Mouse (Mus musculus): ENCODE measurements at regions not wholly inside any gene's neighbourhood (a gene's known extent, or its start where the extent isn't known, plus 50 kb on each side); places are given as distances from the start of the nearest gene placed in this dataset.

DNA sequence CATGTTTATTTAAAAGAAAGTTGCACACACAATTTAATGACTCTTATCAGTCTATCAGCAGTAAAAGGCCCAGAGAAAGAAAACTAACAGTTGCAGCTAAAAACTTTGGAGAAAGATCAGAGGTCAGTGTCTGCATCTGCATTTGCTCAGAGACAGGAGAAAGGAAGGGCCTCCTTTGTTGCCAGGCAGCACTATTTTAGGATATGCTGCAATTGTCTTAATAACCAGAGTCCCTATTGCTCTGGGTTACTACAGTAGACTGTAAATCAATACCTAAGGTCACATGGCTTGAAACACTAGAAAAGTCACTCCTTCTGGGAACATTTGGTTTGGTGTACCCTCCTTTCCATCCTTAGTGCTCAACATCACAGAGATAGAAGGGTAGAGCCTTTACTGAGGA lies 175.7 kb downstream of the Hdgfl1 start:
- TF ChIP-seq CTCF (IDR thresholded peaks at IDR 0.05; ENCODE audit: control insufficient read depth, insufficient read depth, insufficient replicate concordance, low read depth, low read length): no peak
- no peak for TF ChIP-seq POLR2A (IDR thresholded peaks at IDR 0.05; ENCODE audit: control insufficient read depth, low read depth, low read length)
- H3K4me1 ChIP-seq (ENCODE audit: control insufficient read depth, insufficient read depth, low read length): no peaks in the 10 kb centered on the region
- H3K27ac ChIP-seq (ENCODE audit: control insufficient read depth, insufficient read depth, low read depth, low read length): no peak overlapping the region
- no peaks in the 10 kb centered on the region for H3K27me3 ChIP-seq (ENCODE audit: control insufficient read depth, insufficient read depth, low read length)
- no peak overlapping the region for H3K4me3 ChIP-seq (ENCODE audit: control insufficient read depth, low read depth, low read length)
- H3K36me3 ChIP-seq (ENCODE audit: control insufficient read depth, insufficient read depth, low read length): no peaks in the 10 kb centered on the region

DNA sequence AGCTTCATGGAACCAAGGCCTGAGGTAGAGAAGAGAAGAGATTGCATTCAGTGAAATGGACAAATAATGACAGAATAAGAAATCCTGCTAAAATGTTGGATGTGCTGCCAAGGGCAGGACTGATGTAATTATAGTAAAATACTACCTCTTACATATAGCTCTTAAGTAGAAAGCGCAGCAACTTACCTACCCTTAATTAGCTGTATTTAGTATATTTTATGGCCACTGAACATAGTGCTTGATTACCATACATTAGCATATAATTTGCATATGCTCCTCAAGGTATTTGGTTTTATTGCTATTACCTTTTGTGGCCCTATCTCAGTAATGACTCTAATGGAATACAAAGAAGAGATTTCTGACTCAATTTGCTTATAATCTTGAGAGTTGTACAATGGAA lies 176.2 kb downstream of the Hdgfl1 start:
- Histone ChIP-seq H3K4me1 (ENCODE audit: control insufficient read depth, insufficient read depth, low read length) (no peaks in the 10 kb centered on the region), H3K4me3 (ENCODE audit: control insufficient read depth, low read depth, low read length) (no peak overlapping the region), H3K27me3 (ENCODE audit: control insufficient read depth, insufficient read depth, low read length) (no peaks in the 10 kb centered on the region), H3K36me3 (ENCODE audit: control insufficient read depth, insufficient read depth, low read length) (no peaks in the 10 kb centered on the region), H3K27ac (ENCODE audit: control insufficient read depth, insufficient read depth, low read depth, low read length) (no peak overlapping the region)
- TF ChIP-seq POLR2A (IDR thresholded peaks at IDR 0.05; ENCODE audit: control insufficient read depth, low read depth, low read length): no peak
- no peak for TF ChIP-seq CTCF (IDR thresholded peaks at IDR 0.05; ENCODE audit: control insufficient read depth, insufficient read depth, insufficient replicate concordance, low read depth, low read length)

DNA sequence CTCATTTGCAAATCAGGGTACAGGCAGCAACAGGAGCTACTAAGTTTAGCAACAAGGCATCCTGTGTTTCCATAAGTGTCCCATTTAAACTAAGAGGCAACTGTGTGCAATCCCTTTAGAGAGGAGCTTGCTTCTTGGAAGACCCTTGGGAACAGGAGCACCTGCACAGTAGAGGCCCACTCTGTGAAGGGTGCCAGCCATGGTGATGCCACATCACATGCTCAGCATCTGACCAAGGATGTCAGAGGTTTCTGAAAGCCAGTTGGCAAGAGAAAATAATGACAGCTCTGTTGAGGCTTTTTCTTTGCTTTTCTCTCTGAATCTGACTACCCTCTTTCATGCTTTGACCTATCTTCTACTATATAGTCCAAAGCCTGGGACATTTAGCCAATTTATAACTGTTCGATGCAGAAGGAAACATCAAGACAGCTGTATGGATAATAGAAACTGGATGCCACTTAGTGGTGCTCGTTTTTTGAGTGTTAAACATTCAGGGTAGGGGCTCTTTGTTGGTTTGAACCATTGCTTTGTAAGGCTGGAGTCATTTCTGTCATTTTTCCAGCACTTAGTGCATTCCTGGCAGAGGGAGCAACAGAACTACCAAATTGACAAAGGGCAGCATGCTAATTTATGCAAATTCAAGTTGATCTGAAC lies 193.9 kb downstream of the Hdgfl1 start:
- Histone ChIP-seq H3K27me3 (ENCODE audit: control insufficient read depth, insufficient read depth, low read length) (no peaks in the 10 kb centered on the region), H3K4me3 (ENCODE audit: control insufficient read depth, low read depth, low read length) (no peak overlapping the region), H3K4me1 (ENCODE audit: control insufficient read depth, insufficient read depth, low read length) (no peaks in the 10 kb centered on the region; the same call in 1 of the 2 replicates), H3K36me3 (ENCODE audit: control insufficient read depth, insufficient read depth, low read length) (no peaks in the 10 kb centered on the region), H3K27ac (ENCODE audit: control insufficient read depth, insufficient read depth, low read depth, low read length) (no peak overlapping the region)
- no peak for TF ChIP-seq POLR2A (IDR thresholded peaks at IDR 0.05; ENCODE audit: control insufficient read depth, low read depth, low read length)
- TF ChIP-seq CTCF (IDR thresholded peaks at IDR 0.05; ENCODE audit: control insufficient read depth, insufficient read depth, insufficient replicate concordance, low read depth, low read length): no peak

DNA sequence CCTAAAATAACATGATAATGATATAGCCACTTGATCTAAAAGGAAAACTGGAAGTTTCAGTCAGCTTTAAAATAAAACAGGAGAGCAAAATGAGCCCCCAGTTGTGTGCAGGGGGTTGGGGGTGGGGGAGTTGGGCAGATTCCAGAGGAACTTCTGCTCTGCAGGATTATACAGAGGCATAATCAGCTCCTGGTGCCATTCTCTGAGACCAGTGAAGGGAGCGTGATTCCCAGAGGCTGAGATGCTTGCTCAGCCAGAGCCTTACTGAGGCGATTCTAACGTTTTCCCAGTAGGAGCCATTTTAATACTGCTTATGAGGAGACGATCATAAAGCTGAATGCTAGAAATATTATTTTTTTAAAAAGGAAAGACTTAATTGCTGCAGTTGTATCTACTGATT lies 200.5 kb downstream of the Hdgfl1 start:
- Histone ChIP-seq H3K4me3 (ENCODE audit: control insufficient read depth, low read depth, low read length) (no peak overlapping the region), H3K27me3 (ENCODE audit: control insufficient read depth, insufficient read depth, low read length) (no peaks in the 10 kb centered on the region), H3K4me1 (ENCODE audit: control insufficient read depth, insufficient read depth, low read length) (no peaks in the 10 kb centered on the region; the same call in 1 of the 2 replicates), H3K36me3 (ENCODE audit: control insufficient read depth, insufficient read depth, low read length) (no peaks in the 10 kb centered on the region), H3K27ac (ENCODE audit: control insufficient read depth, insufficient read depth, low read depth, low read length) (no peak overlapping the region)
- TF ChIP-seq CTCF (IDR thresholded peaks at IDR 0.05; ENCODE audit: control insufficient read depth, insufficient read depth, insufficient replicate concordance, low read depth, low read length) (no peak), POLR2A (IDR thresholded peaks at IDR 0.05; ENCODE audit: control insufficient read depth, low read depth, low read length) (no peak)

DNA sequence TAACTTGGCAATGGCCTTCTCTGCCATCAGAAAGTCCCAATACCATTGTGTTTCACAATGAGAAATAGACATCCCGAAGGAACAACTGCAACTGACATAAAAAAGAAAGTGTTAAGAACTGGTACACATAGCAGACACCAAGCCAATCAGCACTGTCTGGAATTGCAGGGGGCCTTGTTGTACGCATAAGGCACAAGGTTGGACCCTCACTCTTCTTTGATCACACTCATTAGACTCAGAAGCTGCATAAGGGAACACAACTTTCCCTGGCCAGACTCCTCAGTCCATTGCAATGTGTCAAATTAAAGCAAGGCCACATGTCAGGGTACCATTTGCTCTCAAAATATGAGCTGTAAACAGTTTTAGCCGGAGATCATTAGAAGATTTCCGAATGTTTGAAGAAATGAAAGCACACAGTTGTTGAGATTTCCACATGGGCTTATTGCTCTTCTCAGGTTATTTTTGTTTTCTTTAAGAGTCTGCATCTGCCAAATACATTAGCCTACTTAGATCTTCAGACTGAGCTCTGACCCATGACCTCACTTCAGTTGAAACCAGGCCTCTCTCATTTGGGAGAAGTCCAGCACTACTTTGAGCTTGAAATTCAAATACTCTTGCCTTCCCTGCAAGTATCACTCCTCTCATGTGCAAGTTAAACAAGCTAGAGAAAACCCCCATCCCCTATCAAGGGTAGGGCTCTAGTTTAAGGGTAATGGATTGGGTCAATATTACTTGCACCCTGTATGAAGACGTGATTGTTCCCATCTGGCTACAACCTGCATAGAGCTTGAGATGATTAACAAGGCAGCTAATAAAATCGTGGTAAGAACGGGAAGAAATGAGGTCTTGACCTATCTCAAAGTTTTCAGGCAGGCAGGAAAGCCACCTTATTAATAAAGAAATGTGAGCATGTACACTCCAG lies 204.8 kb downstream of the Hdgfl1 start:
- no peak overlapping the region for H3K27ac ChIP-seq (ENCODE audit: control insufficient read depth, insufficient read depth, low read depth, low read length)
- H3K27me3 ChIP-seq (ENCODE audit: control insufficient read depth, insufficient read depth, low read length): no peaks in the 10 kb centered on the region
- H3K36me3 ChIP-seq (ENCODE audit: control insufficient read depth, insufficient read depth, low read length): no peaks in the 10 kb centered on the region
- TF ChIP-seq CTCF (IDR thresholded peaks at IDR 0.05; ENCODE audit: control insufficient read depth, insufficient read depth, insufficient replicate concordance, low read depth, low read length) (no peak), POLR2A (IDR thresholded peaks at IDR 0.05; ENCODE audit: control insufficient read depth, low read depth, low read length) (no peak)
- H3K4me1 ChIP-seq (ENCODE audit: control insufficient read depth, insufficient read depth, low read length): no peaks in the 10 kb centered on the region
- no peak overlapping the region for H3K4me3 ChIP-seq (ENCODE audit: control insufficient read depth, low read depth, low read length)

DNA sequence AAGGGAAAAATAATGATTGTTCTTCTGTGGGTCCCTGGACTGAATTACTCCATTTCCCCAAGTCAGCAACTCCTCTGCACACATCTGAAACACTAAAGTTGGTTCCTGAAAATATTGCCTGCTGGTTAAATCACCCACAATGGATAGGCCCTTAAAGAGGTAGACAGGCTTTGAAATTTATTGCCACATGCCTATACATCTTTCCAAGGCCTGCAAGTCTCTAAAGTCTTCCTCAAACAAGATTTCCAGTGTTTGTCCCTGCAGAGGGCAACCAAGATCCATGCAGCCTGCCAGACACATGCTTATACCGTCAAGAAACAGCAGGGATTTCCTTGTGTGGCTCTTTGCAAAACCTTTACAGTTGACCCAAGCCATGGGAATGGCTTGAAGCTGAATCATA lies 211.6 kb downstream of the Hdgfl1 start:
- H3K4me1 ChIP-seq (ENCODE audit: control insufficient read depth, insufficient read depth, low read length): no peaks in the 10 kb centered on the region
- no peak overlapping the region for H3K4me3 ChIP-seq (ENCODE audit: control insufficient read depth, low read depth, low read length)
- H3K27ac ChIP-seq (ENCODE audit: control insufficient read depth, insufficient read depth, low read depth, low read length): no peak overlapping the region
- no peaks in the 10 kb centered on the region for H3K36me3 ChIP-seq (ENCODE audit: control insufficient read depth, insufficient read depth, low read length)
- no peak for TF ChIP-seq POLR2A (IDR thresholded peaks at IDR 0.05; ENCODE audit: control insufficient read depth, low read depth, low read length)
- TF ChIP-seq CTCF (IDR thresholded peaks at IDR 0.05; ENCODE audit: control insufficient read depth, insufficient read depth, insufficient replicate concordance, low read depth, low read length): no peak
- H3K27me3 ChIP-seq (ENCODE audit: control insufficient read depth, insufficient read depth, low read length): no peaks in the 10 kb centered on the region

DNA sequence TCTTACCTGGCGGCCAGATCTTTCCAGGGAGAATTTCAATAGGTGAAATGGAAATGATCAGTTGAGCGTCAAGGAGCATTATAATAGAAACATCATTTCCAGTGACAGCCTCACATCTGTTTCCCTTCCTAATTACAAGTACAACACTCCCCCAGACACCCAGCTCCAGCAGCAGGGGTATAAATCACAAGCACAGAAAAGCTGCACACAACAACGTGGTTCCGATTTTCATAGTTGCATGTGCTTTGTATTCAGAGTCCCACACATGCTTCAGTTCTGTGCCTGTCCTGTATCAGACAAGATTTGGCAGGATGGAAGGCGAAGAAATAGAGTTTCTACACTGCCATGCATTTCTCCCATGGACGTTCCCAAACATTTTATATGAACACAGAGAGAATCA lies 215.7 kb downstream of the Hdgfl1 start:
- Histone ChIP-seq H3K36me3 (ENCODE audit: control insufficient read depth, insufficient read depth, low read length) (no peaks in the 10 kb centered on the region), H3K4me3 (ENCODE audit: control insufficient read depth, low read depth, low read length) (no peak overlapping the region), H3K27me3 (ENCODE audit: control insufficient read depth, insufficient read depth, low read length) (no peaks in the 10 kb centered on the region), H3K27ac (ENCODE audit: control insufficient read depth, insufficient read depth, low read depth, low read length) (no peak overlapping the region), H3K4me1 (ENCODE audit: control insufficient read depth, insufficient read depth, low read length) (no peaks in the 10 kb centered on the region)
- no peak for TF ChIP-seq CTCF (IDR thresholded peaks at IDR 0.05; ENCODE audit: control insufficient read depth, insufficient read depth, insufficient replicate concordance, low read depth, low read length)
- TF ChIP-seq POLR2A (IDR thresholded peaks at IDR 0.05; ENCODE audit: control insufficient read depth, low read depth, low read length): no peak
